Mouse (Mus musculus) embryo, embryonic 10.5 days (tissue): ENCODE measurements around the gene Tsga13.
A peak's percentile ranks its signal among the peaks of the same experiment; 100 is the strongest.

Experiments
- DNase-seq: peaks from one replicate; pipeline ENCODE4 v3.0.0-alpha.2; 2015; ENCODE audit warnings: low spot score

Gene Tsga13

DNA sequence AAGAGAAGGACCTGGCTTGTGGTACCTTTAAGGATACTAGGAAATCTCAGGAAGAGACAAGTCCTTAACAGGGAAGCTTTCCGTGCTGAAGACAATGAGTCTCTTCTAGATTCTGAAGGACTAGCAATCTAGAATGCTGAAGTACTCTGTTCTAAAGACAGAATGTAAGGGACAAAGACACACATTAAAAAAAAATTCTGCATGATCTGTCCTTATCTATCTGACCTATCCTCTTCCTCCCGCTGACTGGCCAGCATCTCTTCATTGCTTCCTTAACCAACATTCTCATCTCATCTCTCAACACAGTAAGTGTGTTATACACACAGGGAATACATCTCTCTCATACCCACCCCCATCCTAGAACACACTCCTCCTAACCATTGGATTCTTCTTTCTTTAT lies at the start of gene Tsga13:
Gene Tsga13, minus strand, starts transcription at position 101 of the 400 bp plus-strand sequence.
- DNase-seq: no peak

DNA sequence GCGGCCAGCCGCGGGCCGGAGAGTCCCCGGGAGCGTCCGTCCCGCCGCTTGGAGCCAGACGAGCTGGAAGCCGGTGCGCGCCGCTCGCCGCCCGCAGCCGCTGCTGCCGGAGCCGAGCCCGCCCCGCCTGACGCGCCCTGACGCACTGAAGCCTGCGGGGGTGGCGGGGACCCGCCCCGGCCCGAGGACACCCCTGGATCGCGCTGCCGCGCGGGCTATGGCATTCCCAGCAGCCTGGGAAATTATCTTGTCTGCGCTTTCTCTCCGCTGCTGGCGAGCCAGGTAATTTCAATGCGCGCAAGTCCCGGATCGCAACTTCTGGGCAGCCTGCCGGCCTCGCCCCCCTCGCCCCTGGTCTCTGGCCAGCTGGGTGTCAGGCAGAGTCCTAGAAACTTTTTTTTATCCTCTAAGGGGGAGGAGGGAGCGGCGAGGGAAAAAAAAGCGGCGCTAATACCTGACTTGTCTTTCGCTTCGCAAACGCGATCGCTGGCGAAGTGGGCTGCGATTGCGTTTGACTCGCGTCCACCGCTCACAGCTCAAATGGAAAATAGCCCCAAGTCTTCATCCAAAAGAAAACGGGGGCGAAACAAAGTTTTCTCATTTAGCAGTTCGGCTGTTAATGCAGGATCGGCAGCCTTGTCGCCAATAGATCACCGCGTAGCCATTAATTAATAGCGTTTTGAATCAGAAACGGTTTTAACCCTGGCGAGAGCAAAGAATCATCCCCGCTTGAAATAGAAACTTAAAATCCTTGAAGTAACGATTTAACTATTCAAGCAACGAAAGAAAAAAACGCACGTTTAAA lies 43.6 kb upstream of the Tsga13 start, which contains the start of gene Klf14:
Gene Klf14, minus strand, starts transcription at position 343 of the 805 bp plus-strand sequence.
- peak; percentile 77 for DNase-seq

- peak; percentile 53 for DNase-seq
Observed at GRCm38 (mm10) chr6:30957784-30958735, 42.7 kb upstream of the Tsga13 start.

GRCm38 (mm10) chr6:30939264-30939663 lies 23.9 kb upstream of the Tsga13 start:
- peak; percentile 33 for DNase-seq

GRCm38 (mm10) chr6:30922821-30923220 lies 7.4 kb upstream of the Tsga13 start:
- peak; percentile 45 for DNase-seq

GRCm38 (mm10) chr6:30921826-30922225 lies 6.5 kb upstream of the Tsga13 start:
- no peak for DNase-seq

GRCm38 (mm10) chr6:30920834-30921675 lies 5.7 kb upstream of the Tsga13 start:
- peak; percentile 55 for DNase-seq

- no peak for DNase-seq
Observed at GRCm38 (mm10) chr6:30907970-30908369, 7.4 kb downstream of the Tsga13 start.

GRCm38 (mm10) chr6:30904911-30905310 lies 10.5 kb downstream of the Tsga13 start:
- DNase-seq: no peak

DNA sequence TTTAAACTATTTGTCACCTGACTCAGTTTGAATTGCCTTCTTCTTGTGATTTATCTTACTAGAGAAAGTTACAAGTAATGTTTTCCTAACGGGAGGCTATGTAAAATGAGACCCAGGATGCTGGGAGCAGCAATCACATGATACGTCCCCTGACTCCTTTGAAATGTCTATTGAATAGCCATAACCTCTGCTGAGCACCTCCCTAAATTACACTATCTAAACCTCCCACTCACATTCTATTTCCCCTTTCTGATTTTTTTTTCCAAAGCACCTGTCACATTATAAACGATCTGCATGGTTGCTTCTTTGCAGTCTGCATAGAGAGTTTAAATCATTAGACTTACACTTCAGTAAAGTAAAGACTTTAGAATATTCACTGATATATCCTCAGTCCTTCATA lies 11.3 kb downstream of the Tsga13 start:
- no peak for DNase-seq

DNA sequence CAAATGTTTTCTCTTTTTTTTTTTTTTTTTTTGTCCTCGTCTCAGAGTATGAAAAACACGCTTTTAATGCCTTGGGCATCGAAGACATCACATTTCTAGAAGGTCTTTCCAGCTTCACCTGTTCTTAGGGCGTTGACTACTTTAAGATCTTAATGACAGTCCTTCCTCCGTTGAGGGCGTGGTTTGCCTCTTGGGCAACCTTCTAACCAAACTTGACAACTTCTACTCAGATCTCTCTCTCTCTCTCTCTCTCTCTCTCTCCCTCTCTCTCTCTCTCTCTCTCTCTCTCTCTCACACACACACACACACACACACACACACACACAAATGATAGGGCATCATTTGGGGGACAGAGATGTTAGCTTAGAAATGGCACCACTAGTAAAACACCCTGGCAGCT lies 17.9 kb downstream of the Tsga13 start:
- DNase-seq: no peak

- DNase-seq: no peak
Observed at GRCm38 (mm10) chr6:30896986-30897327, 18.4 kb downstream of the Tsga13 start.

GRCm38 (mm10) chr6:30896195-30896985 lies 19.0 kb downstream of the Tsga13 start, which contains the start of gene Copg2:
TSS of gene Copg2 (minus strand) at chr6:30896794.
- peak; percentile 95 for DNase-seq

DNA sequence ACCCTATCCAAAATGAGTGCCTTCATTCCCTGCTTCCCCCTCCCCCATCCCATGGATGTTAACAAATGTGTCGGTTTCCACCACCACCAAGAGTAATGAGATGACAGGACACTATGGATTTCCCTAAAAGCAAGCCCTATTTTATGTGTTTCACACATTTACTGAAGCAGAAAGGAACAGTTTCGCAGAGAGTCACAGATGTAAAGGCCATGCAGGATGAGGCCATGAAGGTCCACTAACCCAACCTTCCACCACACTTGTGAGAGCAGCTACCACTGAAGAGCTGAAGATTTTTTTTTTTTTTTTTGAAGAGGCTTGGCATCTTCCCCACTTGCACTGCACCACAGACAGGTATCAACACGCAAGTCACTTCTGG lies 19.6 kb downstream of the Tsga13 start:
- DNase-seq: peak; percentile 53

- DNase-seq: no peak
Observed at GRCm38 (mm10) chr6:30893081-30893480, 22.3 kb downstream of the Tsga13 start.

DNA sequence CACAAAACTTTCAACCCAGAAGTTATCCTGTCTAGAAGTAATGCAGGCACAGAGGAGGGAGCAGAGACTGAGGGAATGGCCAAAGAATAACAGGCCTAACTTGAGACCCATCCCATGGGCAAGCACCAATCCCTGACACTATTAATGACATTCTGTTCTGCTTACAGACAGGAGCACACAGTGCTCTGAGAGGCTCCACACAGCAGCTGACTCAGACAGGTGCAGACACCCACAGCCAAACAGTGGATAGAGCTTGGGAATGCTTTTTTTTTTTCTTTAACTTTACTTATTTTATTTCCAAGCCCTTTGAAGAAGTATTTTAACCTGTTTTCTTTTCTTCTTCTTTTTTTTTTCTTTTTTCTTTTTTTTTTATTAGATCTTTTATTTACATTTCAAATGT lies 23.6 kb downstream of the Tsga13 start:
- no peak for DNase-seq

DNA sequence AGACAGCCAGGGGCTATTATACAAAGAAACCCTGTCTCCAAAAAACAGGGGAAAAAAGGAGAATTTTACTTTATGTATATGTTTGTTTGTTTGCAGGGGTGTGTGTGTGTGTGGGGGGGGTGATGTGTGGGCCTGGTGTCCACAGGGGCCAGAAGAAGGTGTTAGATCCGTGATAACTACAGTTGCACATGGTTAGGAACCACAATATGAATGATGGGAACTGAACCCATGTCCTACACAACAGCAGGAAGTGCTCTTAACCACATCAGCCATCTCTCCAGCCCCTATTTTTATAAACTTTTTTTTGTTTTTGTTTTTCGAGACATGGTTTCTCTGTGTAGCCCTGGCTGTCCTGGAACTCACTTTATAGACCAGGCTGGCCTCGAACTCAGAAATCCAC lies 30.5 kb downstream of the Tsga13 start:
- no peak for DNase-seq

- DNase-seq: no peak
Observed at GRCm38 (mm10) chr6:30883491-30883890, 31.9 kb downstream of the Tsga13 start.

DNA sequence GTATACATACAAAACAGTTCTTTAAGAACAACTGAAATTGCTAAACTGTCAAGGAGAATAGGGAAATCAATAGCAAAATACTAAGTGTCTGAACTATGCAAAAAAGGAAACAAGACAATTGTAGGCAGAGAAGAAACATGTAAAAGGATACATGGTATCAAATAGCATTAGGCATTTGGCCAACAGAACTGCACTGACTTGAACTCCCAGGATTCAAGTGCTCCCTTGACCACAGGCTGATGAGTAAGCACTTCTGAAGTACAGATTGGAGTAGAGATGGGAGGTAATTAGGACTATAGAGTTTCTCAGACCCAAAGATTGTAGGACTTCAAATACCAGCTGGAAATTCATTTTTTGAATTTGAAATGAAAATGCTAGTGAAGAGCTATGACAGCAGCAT lies 38.7 kb downstream of the Tsga13 start:
- no peak for DNase-seq

DNA sequence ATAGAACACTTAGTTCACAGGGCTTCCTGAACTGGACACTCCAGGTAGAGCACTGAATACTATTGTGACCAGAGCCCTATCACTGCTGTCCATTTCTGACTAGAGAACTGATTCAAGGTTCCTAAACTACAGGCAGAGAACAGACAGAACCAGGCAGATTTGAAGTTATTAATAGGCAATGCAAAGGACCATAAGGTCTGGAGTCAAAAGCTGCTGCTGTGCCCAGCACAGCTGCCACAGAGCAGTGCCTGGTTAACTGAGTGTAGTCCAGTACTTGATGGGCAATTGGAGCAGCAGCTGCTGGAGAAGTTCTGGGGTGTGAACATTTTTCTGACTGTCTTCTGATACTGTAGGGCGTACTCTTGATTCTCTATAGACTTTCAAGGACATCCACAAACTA lies 48.9 kb downstream of the Tsga13 start:
- DNase-seq: no peak

DNA sequence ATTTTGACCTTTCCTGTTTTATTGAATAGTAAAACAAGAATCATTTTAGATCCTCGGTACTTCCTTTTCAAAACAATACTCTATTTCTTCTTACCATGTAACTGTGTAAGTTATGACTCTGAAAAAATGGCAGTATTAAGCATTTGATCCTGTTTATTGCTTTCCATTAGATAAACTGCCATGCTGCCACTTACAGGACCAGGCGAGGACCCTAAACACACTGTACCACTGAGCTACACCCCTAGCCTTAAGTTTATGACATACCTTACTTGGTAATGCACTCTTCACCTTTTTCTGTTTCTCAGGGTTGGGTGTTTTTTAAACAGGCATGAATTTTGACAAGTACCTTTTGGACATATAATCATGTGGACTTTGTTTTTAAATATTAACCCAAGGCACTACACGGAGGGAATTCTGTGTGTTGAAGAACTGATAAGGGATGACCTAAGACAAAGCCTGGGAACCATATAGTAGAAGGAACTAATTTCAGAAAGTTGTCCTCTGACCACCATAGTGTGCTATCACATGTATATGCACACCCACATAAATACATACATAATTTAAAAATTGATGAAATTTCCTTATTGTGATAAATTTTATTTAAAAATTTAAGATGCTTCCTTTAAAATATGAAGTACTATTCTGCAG lies 50.2 kb downstream of the Tsga13 start:
- DNase-seq: no peak
